ENCODE assay signal across 8 mouse cellular contexts in the genomic region with DNA sequence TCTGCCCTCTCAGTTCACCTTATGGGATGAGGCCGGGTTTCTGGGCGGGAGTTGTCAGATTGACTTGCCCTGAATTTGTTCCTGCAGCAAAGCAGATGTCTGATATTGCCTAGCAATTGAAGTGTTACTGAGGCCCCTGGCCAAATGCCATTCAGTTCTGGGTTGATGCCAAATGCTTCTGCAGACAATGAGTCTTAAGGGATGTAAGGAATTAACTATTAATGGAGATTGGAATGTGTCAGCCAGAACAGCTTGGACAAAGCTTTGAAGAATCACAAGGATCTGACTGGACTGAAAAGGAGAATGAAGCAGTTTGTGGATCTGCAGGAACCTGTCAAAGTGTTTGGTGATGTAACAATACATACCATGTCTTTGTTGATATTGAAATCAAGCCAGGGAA.
A peak's percentile ranks its signal among the peaks of the same experiment; 100 is the strongest.
DNase-seq lines count a peak whose midpoint lies in the region; ATAC-seq lines count a peak whose summit lies in the region.

No protein-coding gene starts in this region.

- peak; percentile 30; the same call in 1 of the 2 replicates for ATAC-seq in forebrain, embryonic 12.5 days (ENCODE audit: low FRiP score)
- peak; percentile 19; the same call in 1 of the 2 replicates for ATAC-seq in midbrain, embryonic 12.5 days (ENCODE audit: low FRiP score, low read depth)
- ATAC-seq in heart, embryonic 14.5 days (ENCODE audit: insufficient number of reproducible peaks, insufficient read depth, low FRiP score, low read depth): no peak
- ATAC-seq in midbrain, embryonic 13.5 days: peak; percentile 68
- no peak for ATAC-seq in CD4-positive, CD25-positive, alpha-beta regulatory T cell, adult 4 months
- ATAC-seq in cerebellum, adult (ENCODE audit: insufficient number of reproducible peaks, low FRiP score, low TSS enrichment): no peak

- no peaks in the 10 kb centered on the region for H3K9me3 ChIP-seq in forebrain, embryonic 12.5 days
- no peaks in the 10 kb centered on the region for H3K9me3 ChIP-seq in forebrain, embryonic 10.5 days
- H3K9me3 ChIP-seq in midbrain, embryonic 12.5 days: no peaks in the 10 kb centered on the region
- no peaks in the 10 kb centered on the region for H3K9me3 ChIP-seq in midbrain, embryonic 10.5 days (replicated peaks)
- no peaks in the 10 kb centered on the region for H3K9me3 ChIP-seq in heart, embryonic 14.5 days (ENCODE audit: control insufficient read depth, low read length)
- no peaks in the 10 kb centered on the region for H3K9me3 ChIP-seq in midbrain, embryonic 13.5 days

- H3K4me3 ChIP-seq in forebrain, embryonic 12.5 days (replicated peaks): no peak overlapping the region
- no peak overlapping the region for H3K4me3 ChIP-seq in forebrain, embryonic 10.5 days
- no peak overlapping the region for H3K4me3 ChIP-seq in midbrain, embryonic 12.5 days
- no peak overlapping the region for H3K4me3 ChIP-seq in midbrain, embryonic 10.5 days
- H3K4me3 ChIP-seq in heart, embryonic 14.5 days (ENCODE audit: control insufficient read depth in 1 of 2, insufficient read depth in 1 of 2, low read depth in 1 of 2, low read length in 2 of 2): no peak overlapping the region
- H3K4me3 ChIP-seq in midbrain, embryonic 13.5 days (replicated peaks): no peak overlapping the region

- no peaks in the 10 kb centered on the region for H3K36me3 ChIP-seq in forebrain, embryonic 12.5 days (replicated peaks)
- H3K36me3 ChIP-seq in forebrain, embryonic 10.5 days (replicated peaks): no peaks in the 10 kb centered on the region
- no peaks in the 10 kb centered on the region for H3K36me3 ChIP-seq in midbrain, embryonic 12.5 days
- no peaks in the 10 kb centered on the region for H3K36me3 ChIP-seq in midbrain, embryonic 10.5 days
- no peaks in the 10 kb centered on the region for H3K36me3 ChIP-seq in heart, embryonic 14.5 days (ENCODE audit: control insufficient read depth, insufficient read depth, low read length)
- H3K36me3 ChIP-seq in midbrain, embryonic 13.5 days: no peaks in the 10 kb centered on the region

- no peak for DNase-seq in forebrain, embryonic 10.5 days (ENCODE audit: extremely low spot score, low spot score)
- no peak for DNase-seq in midbrain, embryonic 10.5 days (ENCODE audit: low spot score)

- no peaks in the 10 kb centered on the region for H3K27me3 ChIP-seq in forebrain, embryonic 12.5 days
- no peaks in the 10 kb centered on the region for H3K27me3 ChIP-seq in forebrain, embryonic 10.5 days (ENCODE audit: poor library complexity, severe bottlenecking)
- H3K27me3 ChIP-seq in midbrain, embryonic 12.5 days: no peaks in the 10 kb centered on the region
- H3K27me3 ChIP-seq in midbrain, embryonic 10.5 days (ENCODE audit: low read depth, poor library complexity, severe bottlenecking): no peaks in the 10 kb centered on the region
- no peaks in the 10 kb centered on the region for H3K27me3 ChIP-seq in heart, embryonic 14.5 days (ENCODE audit: control insufficient read depth, insufficient read depth, low read length)
- H3K27me3 ChIP-seq in midbrain, embryonic 13.5 days: no peaks in the 10 kb centered on the region

- no peak overlapping the region for H3K4me2 ChIP-seq in forebrain, embryonic 12.5 days
- H3K4me2 ChIP-seq in midbrain, embryonic 12.5 days (replicated peaks): no peak overlapping the region
- no peak overlapping the region for H3K4me2 ChIP-seq in heart, embryonic 14.5 days (ENCODE audit: low read length)
- H3K4me2 ChIP-seq in midbrain, embryonic 13.5 days (replicated peaks): no peak overlapping the region

- H3K27ac ChIP-seq in forebrain, embryonic 12.5 days: no peak overlapping the region
- no peak overlapping the region for H3K27ac ChIP-seq in forebrain, embryonic 10.5 days
- H3K27ac ChIP-seq in midbrain, embryonic 12.5 days (replicated peaks): no peak overlapping the region
- no peak overlapping the region for H3K27ac ChIP-seq in midbrain, embryonic 10.5 days (replicated peaks)
- peak overlapping the region; percentile 37; a peak in 1 of 4 replicates for H3K27ac ChIP-seq in heart, embryonic 14.5 days (replicated peaks in 1 of 2; ENCODE audit: control insufficient read depth in 1 of 2, insufficient read depth in 1 of 2, low read depth in 2 of 2, low read length in 2 of 2)
- H3K27ac ChIP-seq in midbrain, embryonic 13.5 days: no peak overlapping the region

- H3K4me1 ChIP-seq in forebrain, embryonic 12.5 days: no peaks in the 10 kb centered on the region
- no peaks in the 10 kb centered on the region for H3K4me1 ChIP-seq in forebrain, embryonic 10.5 days
- no peaks in the 10 kb centered on the region for H3K4me1 ChIP-seq in midbrain, embryonic 12.5 days
- H3K4me1 ChIP-seq in midbrain, embryonic 10.5 days: no peaks in the 10 kb centered on the region
- H3K4me1 ChIP-seq in heart, embryonic 14.5 days (ENCODE audit: control insufficient read depth in 2 of 2, insufficient read depth in 2 of 2, low read length in 2 of 2): peaks cover 0 to 14% of the 10 kb centered on the region in 2 experiments; a peak in 2 of 4 replicates
- H3K4me1 ChIP-seq in midbrain, embryonic 13.5 days (replicated peaks): 0 out of 2 replicates have a peak, but pooled peaks cover 2% of the 10 kb centered on the region

- WGBS in forebrain, embryonic 12.5 days: 39% methylated on average over 2 of the region's 2 CpGs
- WGBS in forebrain, embryonic 10.5 days: 60% methylated on average over 2 of the region's 2 CpGs
- WGBS in midbrain, embryonic 12.5 days: 46% methylated on average over 2 of the region's 2 CpGs
- WGBS in midbrain, embryonic 10.5 days: 52% methylated on average over 2 of the region's 2 CpGs
- WGBS in heart, embryonic 14.5 days: 14% methylated on average over 2 of the region's 2 CpGs
- WGBS in midbrain, embryonic 13.5 days: 42% methylated on average over 2 of the region's 2 CpGs

- no peak overlapping the region for H3K9ac ChIP-seq in forebrain, embryonic 12.5 days
- H3K9ac ChIP-seq in midbrain, embryonic 12.5 days (replicated peaks): no peak overlapping the region
- H3K9ac ChIP-seq in heart, embryonic 14.5 days (ENCODE audit: low read length): no peak overlapping the region
- no peak overlapping the region for H3K9ac ChIP-seq in midbrain, embryonic 13.5 days (replicated peaks)

Comparison
In these comparisons a context has a peak if more than half of its experiments do, and no peak if none do; other contexts are left out.
1. ATAC-seq: peak in forebrain, embryonic 12.5 days (single experiment), midbrain, embryonic 12.5 days (single experiment) and midbrain, embryonic 13.5 days (single experiment); none in heart, embryonic 14.5 days (single experiment), CD4-positive, CD25-positive, alpha-beta regulatory T cell, adult 4 months (single experiment) and cerebellum, adult (single experiment).
2. H3K27ac ChIP-seq: peak in heart, embryonic 14.5 days (2 of 2); none in forebrain, embryonic 12.5 days (single experiment), forebrain, embryonic 10.5 days (single experiment), midbrain, embryonic 12.5 days (single experiment), midbrain, embryonic 10.5 days (single experiment) and midbrain, embryonic 13.5 days (single experiment).